Mouse (Mus musculus) lung, adult 10 weeks (tissue): ENCODE results near the gene Eif3g. TPM values are rescaled to one million over a fixed set of nuclear protein-coding genes. Genes with fewer than 3 reads are reported as not detected.

Experiments
- polyA plus RNA-seq: library from polyadenylated mRNA; stranded (reverse); fragments of 350-450 nt; fragmentation: Illumina TruSeq; extraction: RNeasy Lipid Tissue Mini Kit (QIAGEN cat#74804); gene quantifications from one replicate; pipeline ENCODE4 v1.2.3, GENCODE M21; 2014; ENCODE audit warnings: low read depth, low replicate concordance; ENCODE audit not compliant: insufficient read depth

Eif3g gene
- polyA plus RNA-seq: 123 TPM

GRCm38 (mm10) chr9:20898511-20899073 is at the start of gene Eif3g:
TSS of gene Eif3g (minus strand) at chr9:20898623.

GRCm38 (mm10) chr9:20887704-20888385 is 10.6 kb downstream of the Eif3g start, which contains the start of gene Ppan:
TSS of gene Ppan (plus strand) at chr9:20888175.

GRCm38 (mm10) chr9:20879097-20879792 is 19.2 kb downstream of the Eif3g start, which contains the start of gene Angptl6:
TSS of gene Angptl6 (minus strand) at chr9:20879727.

GRCm38 (mm10) chr9:20868448-20869001 is 29.9 kb downstream of the Eif3g start, which contains the start of gene A230050P20Rik:
TSS of gene A230050P20Rik (plus strand) at chr9:20868642.

Other genes starting within 250 kb of the Eif3g start
- 15.8 TPM for gene Pin1, start 246.5 kb downstream of the Eif3g start, polyA plus RNA-seq
- 4.6 TPM for gene Olfm2, start 152.3 kb downstream of the Eif3g start, polyA plus RNA-seq
- 1.3 TPM for gene Col5a3, start 83.6 kb downstream of the Eif3g start, polyA plus RNA-seq
- not detected for gene Rdh8, start 80.1 kb downstream of the Eif3g start, polyA plus RNA-seq
- gene A230050P20Rik, start 30.0 kb downstream of the Eif3g start, polyA plus RNA-seq: 17.4 TPM
- 2.2 TPM for gene Angptl6, start 18.9 kb downstream of the Eif3g start, polyA plus RNA-seq
- gene Ppan, start 10.4 kb downstream of the Eif3g start, polyA plus RNA-seq: 15.0 TPM
- 8.6 TPM for gene Dnmt1, start 61.3 kb upstream of the Eif3g start, polyA plus RNA-seq
- 8.2 TPM for gene S1pr2, start 78.2 kb upstream of the Eif3g start, polyA plus RNA-seq
- gene Mrpl4, start 104.1 kb upstream of the Eif3g start, polyA plus RNA-seq: 54.9 TPM
- gene Icam1, start 117.4 kb upstream of the Eif3g start, polyA plus RNA-seq: 159 TPM
- gene Icam4, start 130.8 kb upstream of the Eif3g start, polyA plus RNA-seq: 1.6 TPM
- 0.12 TPM for gene Icam5, start 133.4 kb upstream of the Eif3g start, polyA plus RNA-seq
- gene Zglp1, start 168.5 kb upstream of the Eif3g start, polyA plus RNA-seq: not detected
- 0.21 TPM for gene Gm49373, start 174.5 kb upstream of the Eif3g start, polyA plus RNA-seq
- gene Fdx1l, start 175.0 kb upstream of the Eif3g start, polyA plus RNA-seq: 40.1 TPM
- gene Gm38431, start 193.4 kb upstream of the Eif3g start, polyA plus RNA-seq: 0.10 TPM
- gene Raver1, start 193.4 kb upstream of the Eif3g start, polyA plus RNA-seq: 17.8 TPM
- 9.4 TPM for gene Tyk2, start 232.6 kb upstream of the Eif3g start, polyA plus RNA-seq